Mouse (Mus musculus): ENCODE data around the gene Dlgap1.
"Not testable (repeated sequence)": the region's sequence is repeated elsewhere in the genome, so short reads cannot be mapped to it uniquely, and the experiment has no call there.

The Dlgap1 gene

DNA sequence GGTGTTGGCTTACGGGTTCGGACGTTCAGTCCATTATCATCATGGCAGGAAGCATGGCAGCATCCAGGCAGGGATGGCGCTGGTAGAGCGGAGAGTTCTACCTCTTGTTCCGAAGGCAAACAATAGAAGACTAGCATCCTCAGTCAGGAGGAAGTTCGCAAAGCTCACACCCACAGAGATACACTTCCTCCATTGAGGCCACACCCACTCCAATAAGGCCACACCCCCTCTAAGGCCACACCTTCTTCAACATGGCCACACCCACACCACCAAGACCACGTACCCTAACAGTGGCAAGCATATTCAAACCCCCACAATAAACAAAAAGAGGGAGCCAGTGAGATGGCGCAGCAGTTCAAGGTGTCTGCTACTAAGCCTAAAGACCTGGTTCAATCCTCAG, 837.0 kb downstream of the Dlgap1 start:
- CTCF ChIA-PET = no interaction called here

DNA sequence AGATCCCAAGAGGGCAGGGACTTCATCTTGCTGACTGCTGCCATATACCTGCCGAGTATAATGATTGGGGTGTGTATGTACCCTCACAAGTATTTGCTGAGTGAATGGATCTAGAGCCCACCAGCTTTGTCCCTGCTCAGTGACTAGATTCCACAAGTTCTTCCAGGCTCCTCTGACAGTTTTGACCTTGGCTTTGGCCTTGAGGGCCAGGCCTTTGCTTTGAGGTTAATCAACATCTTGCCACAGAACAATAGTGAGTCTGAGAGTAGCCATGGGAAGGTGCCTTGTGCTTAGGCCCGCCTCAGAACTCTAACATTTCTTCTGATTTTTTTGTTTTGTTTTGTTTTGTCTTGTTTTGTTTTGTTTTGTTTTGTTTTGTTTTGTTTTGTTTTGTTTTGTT, 837.7 kb downstream of the Dlgap1 start:
- CTCF ChIA-PET = no interaction called here

DNA sequence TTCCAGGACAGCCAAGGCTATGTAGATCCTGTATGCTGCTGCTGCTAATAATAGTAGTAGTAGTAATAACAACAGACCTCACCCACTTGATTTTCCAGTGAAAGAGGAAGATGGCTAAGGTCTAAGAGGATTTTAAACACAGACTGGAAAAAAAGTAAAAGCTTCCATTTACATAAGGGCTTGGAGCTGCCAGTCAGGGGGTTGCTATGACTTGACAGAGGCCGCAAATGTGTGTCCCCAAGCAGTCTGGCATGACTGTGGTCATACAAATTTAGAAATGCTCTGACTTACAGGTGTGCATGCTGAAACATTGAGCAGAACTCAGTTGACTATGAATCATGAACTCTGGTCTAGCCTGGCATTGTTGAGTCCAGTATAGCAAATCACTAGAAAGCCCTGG, 839.0 kb downstream of the Dlgap1 start:
- CTCF ChIA-PET = no interaction called here

DNA sequence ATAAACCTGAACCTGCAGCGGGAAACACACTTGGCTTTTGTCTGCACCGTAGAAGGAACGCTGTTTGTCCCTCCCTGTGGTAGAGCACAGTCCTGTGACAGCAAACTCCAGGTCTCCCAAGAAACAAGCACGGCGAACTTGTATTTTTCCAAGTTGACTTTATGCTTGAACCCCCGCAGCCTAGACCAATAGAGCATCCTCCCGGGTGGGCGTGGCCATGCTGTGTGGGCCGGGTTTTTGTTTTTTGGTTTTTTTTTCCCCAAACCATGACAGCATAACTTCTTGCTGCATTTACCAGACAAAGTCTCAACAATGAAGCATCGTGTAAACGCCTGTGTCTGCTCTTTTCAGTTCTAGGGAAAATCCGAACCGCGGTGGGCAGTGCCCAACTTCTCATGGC, 840.0 kb downstream of the Dlgap1 start:
- CTCF ChIA-PET = no interaction called here

DNA sequence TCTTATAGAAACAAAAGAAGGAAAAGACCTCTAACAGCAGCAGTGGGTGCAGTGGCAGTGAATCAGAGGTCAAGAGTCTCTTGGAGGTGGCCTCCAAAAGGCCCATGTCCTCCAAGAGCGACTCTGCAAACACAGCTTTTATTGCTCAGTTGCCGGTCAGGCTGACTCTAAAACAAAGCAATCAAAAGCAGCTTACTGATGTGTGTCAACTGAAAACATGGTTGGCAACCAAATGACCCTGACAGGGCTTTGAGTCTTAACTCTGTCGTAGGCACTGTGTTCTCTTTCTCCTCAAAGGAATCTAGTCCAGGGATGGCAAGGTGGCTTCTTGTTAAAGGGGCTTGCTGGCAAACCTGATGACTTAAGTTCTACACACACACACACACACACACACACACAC, 840.9 kb downstream of the Dlgap1 start:
- CTCF ChIA-PET = no interaction called here

DNA sequence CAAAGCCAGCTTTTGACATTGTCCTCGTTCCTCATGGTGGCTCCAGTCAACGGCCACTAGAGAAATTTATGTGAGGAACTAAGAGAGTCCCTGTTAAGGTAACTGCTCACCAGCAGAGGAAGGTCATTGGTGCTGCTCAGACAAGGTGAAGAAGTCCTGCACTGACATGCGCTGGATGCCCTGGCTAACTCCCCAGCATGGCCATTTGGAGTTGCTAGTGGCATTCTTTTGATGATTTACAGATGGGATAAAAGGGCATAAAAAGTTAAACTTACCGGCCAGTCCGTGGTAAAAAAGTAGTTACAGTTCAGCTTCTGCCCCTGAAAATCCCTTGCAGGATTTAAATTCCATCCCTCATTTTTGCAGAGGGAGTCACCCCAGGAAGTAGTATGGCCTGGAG, 841.9 kb downstream of the Dlgap1 start:
- CTCF ChIA-PET = no interaction called here

DNA sequence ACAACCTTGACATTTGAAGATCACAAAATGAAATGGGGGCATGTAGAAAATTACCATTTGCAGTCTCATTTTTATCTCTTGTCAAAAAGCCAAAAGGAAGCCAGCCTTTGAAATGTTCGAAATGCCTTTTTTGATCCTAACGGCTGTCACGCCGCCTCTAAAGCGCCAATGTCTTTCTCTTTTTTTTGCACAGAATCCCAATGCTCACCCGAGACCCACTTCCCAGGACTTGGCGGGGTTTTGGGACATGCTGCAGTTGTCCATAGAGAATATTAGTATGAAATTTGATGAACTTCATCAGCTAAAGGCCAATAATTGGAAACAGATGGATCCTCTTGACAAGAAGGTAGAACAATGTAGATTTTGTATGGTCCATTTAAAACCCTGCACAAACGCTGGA, 846.1 kb downstream of the Dlgap1 start:
- CTCF ChIA-PET = no interaction called here

DNA sequence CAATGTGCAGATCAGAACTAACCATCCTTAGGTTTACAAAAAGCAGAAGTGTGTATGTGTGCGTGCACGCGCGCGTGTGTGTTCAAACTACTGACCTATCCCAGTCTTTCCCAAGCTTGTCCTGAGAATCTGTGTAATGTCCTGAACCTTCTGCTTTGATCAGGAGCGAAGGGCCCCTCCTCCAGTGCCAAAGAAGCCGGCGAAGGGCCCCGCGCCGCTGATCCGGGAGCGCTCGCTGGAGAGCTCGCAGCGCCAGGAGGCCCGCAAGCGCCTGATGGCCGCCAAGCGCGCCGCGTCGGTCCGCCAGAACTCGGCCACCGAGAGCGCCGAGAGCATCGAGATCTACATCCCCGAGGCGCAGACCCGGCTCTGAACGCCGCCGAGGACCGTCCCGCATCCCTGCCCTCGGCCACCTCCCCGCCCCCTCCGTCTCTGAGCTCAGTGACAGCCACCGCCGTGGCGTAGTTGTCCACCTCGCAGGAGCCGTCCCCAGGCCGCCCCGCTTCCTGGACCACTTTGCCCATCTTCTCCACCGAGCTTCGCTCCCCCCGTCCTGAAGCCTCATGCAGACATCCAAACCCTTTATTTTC, 849.1 kb downstream of the Dlgap1 start:
- CTCF ChIA-PET = no interaction called here

DNA sequence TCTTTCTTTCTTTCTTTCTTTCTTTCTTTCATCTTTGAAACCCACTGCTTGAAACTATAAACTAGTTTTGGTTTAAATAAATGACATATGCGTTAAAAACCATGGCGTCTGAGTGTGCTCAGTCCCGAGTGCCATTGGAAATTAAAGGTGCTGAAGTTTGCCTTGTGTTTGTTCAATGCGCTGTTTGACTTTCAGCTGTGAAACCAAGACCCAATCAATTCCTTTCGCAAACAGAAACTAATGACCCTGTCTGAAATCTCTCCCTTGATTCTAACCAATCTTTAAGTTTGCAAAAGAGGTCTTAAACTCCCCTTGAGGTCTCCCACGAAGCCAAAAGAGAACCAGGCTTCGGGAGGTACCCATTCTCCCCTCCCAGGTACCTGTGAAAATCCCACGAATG, 854.2 kb downstream of the Dlgap1 start:
- CTCF ChIA-PET = no interaction called here

DNA sequence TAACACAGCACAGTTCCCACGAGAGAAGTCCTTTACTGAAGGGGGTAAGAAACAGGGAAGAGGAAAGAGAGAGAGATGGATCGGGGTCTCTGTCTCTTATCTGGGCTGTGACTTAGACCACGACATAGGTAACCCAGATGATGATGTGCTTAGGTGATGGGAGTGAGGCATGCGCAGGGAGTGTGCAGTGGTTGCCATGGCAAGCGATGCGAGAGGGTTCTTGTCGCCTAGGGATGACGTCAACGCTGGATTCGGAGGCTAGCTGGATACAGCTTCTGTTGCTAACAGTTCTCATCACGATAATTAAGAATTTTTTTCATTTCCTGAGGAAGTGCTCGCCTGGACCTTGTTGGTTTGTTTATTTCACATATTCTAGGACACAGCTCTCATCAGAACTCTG, 857.4 kb downstream of the Dlgap1 start:
- CTCF ChIA-PET = no interaction called here

DNA sequence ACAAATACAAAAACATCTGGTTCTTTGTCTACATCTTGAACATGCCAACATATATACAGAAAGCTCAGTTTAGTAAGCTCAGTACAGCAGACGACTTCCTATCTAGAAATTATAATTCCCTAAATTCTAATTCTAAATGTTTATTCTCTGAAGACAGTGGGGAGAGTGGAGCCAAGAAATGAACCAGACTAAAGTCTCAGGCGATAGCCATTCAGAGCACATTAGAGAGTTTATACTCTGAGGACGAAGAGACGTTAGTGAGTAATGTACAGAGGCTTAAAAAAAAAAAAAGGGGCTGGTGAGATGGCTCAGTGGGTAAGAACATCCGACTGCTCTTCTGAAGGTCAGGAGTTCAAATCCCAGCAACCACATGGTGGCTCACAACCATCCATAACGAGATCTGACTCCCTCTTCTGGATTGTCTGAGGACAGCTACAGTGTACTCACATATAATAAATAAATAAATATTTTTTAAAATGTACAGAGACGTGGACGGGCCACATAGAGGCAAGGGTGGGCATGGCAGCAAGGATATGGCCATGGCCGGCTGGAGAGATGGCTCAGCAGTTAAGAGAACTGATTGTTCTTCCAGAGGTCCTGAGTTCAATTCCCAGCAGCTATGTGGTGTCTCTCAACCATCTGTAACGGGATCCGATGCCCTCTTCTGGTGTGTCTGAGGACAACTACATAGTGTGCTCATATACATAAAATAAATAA, 858.7 kb downstream of the Dlgap1 start:
- CTCF ChIA-PET = not testable (repeated sequence)

DNA sequence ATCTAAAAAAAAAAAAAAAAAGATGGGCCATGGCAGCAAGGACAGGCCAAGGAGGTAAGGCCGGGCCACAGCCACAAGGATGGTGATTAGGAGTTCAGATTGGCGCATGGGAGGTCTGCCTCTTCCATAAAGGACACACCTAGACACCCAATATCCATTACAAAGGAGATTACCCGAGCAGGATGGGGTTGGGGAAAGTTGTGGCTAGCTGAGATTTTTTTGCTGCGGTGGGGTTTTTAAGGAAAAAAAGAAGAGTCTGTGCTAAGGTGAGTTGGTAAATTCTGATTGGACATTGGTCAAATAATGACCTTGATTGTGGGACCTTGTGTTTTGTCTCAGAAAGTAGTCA, 859.3 kb downstream of the Dlgap1 start:
- CTCF ChIA-PET = no interaction called here

DNA sequence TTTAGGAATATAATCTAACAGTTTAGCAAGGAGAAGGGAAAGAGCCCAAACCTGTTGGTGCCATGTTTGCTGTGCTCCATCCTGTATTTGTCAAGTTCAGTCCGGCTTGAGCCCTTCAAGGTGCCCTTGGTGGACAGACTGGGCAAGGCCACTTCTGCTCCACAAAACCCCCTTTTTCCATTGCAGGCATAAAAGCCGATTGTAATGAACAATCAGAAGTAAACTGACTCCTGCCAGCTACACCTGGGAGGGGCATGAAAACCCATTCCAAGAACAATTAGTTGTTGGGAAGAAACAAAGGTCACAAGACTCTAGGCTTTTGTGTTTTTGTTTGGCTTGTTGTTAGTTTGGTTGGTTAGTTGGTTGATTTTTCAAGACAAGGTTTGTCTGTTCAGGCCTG, 859.7 kb downstream of the Dlgap1 start:
- CTCF ChIA-PET = no interaction called here

DNA sequence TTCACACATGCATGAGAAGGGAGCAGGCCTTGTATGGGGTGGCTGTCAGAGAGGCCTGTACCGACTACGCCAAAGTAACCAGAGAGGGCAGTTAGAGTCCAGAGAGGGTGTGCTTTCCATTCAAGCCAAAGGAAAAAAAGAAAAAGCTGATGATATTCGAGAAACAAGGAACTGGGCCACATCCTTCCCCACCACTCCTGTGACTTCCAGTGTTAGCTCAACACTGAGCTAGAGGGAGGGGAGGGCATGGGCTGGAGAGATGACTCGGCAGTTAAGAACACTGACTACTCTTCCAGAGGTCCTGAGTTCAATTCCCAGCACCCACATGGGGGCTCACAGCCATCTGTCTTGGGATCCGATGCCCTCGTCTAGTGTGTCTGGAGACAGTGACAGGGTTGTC, 860.3 kb downstream of the Dlgap1 start:
- CTCF ChIA-PET = no interaction called here

DNA sequence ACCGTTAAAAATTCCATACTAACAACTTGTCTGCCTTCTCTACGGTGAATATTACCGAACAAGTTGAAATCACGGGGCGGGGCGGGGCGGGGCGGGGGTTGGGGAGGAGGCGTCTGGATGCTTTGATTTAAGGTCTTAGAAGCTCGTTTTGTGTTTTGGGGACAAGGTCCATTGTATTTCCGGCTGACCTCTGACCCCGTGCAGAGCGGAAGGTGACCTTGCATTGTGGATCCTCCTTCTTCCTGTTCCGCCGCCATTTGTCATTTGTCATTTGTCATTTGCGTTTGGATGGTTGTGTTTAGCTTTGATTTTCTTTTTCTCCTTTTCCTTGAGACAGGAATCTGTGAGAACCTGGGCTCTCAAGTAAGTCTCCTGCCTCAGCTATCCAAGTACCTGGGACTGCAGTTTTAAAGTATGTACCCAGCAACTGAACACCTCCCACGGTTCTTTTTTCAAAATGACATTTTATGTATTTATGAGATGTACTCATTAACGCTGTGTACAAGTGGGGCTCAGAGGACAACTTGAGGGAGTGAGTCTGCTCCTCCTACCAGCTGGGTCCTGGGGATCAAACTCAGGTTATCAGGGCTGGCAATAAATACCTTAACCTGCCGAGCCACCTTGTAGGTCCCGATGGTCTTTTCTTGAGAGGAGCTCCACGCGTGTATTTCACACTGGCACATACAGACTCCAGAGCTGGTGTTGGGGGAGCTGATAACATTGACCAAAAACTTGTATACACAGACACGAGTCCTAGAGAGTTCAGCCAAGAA, 861.3 kb downstream of the Dlgap1 start:
- CTCF ChIA-PET = no interaction called here

DNA sequence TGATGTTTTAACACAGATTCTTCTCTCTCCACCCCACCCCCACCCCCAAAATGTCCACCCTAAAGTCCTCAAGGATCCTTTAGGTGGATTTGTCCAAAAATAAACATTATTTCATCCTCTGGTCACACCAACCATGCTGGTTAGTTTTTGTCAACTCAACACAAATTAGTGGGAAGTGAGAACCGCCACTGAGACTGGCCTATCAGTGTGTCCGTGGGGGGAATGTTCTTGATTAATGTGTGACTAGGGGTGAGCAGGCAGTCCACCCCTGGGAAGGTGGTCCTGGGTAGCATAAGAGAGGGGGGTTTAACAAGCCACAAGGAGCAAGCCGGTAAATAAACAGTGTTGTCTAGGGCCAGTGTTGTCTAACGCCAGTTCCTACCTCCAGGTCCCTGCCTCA, 862.7 kb downstream of the Dlgap1 start:
- CTCF ChIA-PET = no interaction called here

DNA sequence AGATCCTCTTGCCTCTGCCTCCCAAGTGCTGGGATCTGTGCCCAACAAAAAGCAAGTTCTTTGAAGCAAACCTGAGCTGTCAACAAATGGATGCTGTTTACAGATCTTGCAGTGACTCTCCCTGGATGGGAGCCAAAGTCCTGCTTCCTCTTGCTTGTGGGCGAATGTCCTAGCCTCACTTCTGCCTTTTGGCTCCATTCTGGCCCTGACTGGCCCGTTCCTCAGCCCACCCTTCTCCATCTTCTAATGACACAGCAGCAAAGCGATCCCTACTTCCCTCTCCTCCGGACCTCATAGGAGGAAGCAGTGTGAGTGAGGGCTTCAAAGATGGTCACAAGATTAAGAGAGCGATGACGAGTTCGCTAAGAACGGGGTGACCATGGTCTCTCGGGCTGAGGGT, 863.7 kb downstream of the Dlgap1 start:
- CTCF ChIA-PET = no interaction called here

DNA sequence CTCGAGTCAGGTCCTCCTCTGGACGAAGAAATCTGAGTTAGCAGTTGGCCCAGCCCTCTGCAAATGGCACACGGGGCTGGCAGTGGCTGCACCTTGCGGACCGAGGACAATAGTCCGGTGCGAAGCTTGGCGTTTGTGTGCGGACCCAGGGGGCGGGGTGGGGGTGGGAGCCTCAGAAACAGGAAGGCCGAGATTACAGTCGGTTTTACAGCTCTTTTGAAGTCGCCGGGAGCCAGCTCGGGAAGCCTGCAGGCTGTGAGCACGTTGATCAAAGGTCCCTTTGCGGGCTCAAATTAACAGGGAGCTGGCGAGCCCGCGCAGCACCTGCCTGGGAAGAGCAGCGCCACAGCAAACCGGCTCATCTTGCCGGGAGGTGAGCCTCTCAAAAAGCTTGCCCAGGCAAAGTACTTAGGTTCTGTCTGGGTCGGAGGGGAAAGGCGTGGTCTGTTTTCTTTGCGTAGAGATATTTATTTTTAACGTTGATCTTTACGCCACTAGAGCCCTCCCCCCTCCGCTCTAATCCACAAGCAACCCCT, 865.6 kb downstream of the Dlgap1 start:
- CTCF ChIA-PET = interaction anchor here (0.6 to 0.8 kb wide), 2 partner anchors 107 to 1039 kb away, joined by 4 read pairs; no protein-coding TSS in a partner anchor

DNA sequence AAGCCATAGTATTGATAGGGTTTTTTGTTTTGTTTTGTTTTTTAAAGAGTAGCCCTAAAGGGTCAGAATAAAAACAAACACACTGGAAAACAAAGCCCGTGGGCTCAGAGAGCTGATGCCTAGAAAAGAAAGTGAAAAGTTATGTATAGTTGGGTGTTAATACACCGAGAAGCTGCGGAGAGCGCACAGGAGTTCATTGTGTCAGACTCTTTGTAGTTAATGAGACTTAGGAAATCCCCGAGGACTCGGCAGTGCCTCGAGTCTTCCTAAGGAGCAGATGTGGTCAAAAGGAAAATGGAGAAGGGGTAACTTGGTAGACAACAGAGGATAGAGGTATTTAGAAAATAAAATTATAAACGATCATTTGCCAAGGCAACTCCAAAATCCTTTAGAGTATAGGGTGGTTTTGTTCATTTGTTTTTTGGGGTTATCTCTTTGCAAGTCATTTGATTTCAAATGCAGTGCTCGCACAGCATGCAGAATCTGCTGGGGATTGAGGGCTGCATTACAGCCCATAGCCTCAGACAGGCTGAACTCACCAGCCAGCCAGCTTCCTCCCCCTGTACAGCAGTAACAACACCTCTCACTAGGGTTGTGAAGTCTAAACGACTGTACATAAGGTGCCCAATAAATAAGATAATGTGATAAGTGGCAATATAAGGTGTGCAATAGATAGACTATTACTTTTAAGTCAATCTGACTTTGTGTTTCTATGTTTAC, 866.4 kb downstream of the Dlgap1 start:
- CTCF ChIA-PET = interaction anchor here (0.6 to 0.8 kb wide), 2 partner anchors 93 to 106 kb away, joined by 4 read pairs; no protein-coding TSS in a partner anchor

DNA sequence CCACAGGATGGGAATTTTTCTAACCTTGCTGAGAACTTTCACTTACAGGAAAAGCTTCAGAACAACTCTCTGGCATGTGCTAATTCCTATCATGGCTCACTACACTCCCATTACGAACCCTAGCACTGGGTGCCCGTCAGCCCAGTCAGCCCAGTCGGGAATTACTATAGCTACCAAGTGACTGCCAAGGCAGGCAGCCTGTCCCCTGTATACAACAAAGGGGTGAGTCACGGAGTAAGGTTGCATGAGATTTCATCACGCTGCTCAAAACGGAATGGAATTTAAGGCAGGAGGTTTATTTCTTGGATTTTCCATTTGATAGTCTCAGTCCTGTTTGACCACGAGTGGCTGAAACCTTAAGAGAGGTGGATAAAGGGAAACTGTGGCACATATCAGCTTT, 867.9 kb downstream of the Dlgap1 start:
- CTCF ChIA-PET = interaction anchor here (0.7 to 0.8 kb wide), 2 partner anchors 12 to 35 kb away, joined by 3 to 15 read pairs; no protein-coding TSS in a partner anchor

DNA sequence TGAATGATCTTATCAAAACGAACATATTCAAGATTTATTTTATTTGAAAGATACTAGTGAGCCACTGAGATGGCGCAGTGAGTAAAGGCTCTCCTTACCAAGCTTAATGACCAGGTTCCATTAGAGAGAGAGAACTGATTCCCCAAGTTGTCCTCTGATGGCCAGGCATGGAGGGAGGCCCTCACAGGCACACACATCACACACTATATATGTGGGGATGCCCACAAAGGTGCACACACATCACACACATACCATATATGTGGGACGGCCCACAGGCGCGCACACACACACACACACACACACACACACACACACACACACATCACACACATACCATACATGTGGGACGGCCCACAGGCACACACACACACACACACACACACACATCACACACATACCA, 868.6 kb downstream of the Dlgap1 start:
- CTCF ChIA-PET = not testable (repeated sequence)

DNA sequence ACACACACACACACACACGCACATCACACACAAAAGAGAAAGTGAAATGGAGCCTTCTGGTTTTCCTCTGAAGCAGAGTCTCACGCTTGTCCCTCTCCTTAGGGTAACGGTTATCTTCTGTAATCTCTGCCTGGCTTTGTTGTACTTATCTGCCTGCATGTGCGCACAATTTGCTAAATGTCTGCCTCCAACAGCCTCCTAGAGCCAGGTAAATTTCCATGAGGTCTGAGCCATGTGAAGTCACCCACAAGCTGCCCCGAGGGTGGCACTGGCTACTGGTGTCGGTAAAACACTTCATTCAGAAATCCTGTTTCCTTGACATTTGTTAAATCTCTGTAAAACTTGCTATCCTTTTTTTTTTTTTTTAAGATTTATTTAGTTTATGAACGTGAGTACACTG, 869.2 kb downstream of the Dlgap1 start:
- CTCF ChIA-PET = no interaction called here

All from spleen, embryonic (tissue).